Mouse (Mus musculus) gastrocnemius, adult 2 months (tissue): ENCODE measurements around the gene Tspan5. TPM values are rescaled to one million over a fixed set of nuclear protein-coding genes. Genes with fewer than 3 reads are reported as not detected.

Experiments used
- DNase-seq: peaks from one replicate; pipeline ENCODE4 v3.0.0; 2022
- H3K27ac ChIP-seq: fragments of 200-600 bp; 2 replicates; pipeline ENCODE4 v1.8.1; 2022; ENCODE audit warnings: mild to moderate bottlenecking
- H3K4me3 ChIP-seq: fragments of 200-600 bp; 2 replicates; pipeline ENCODE4 v1.8.1; 2022; ENCODE audit warnings: mild to moderate bottlenecking, moderate library complexity
- CTCF ChIP-seq: fragments of 200-600 bp; IDR thresholded peaks from 2 replicates; pipeline ENCODE4 v1.8.1; 2022; ENCODE audit warnings: antibody characterized with exemption, mild to moderate bottlenecking, moderate library complexity
- intact Hi-C: fragments of 180-260 bp; cut with DNase I; formaldehyde crosslinking; loops from one replicate; pipeline ENCODE4 v1.15.1; 2025
- long read RNA-seq, 2 experiments: library from polyadenylated mRNA; stranded (forward); transcript quantifications; one replicate each; pipeline ENCODE4 v2.0.0; 2021
- total RNA-seq, 2 experiments: library from RNA; stranded (reverse); gene quantifications; 2 replicates each; pipeline ENCODE4 v1.2.3; 2021

Tspan5 gene
- 1 to 10 TPM; 4.0 to 4.4 TPM for total RNA-seq
- long read RNA-seq, experiment 1, full-length matches to known transcripts = 4 of 5 reads
- long read RNA-seq, experiment 1, partial matches to known transcripts = 0 of 5 reads
- long read RNA-seq, experiment 1, other reads (novel, unspliced or antisense) = 1 of 5 reads
- long read RNA-seq, experiment 2, full-length matches to known transcripts = 5 of 6 reads
- long read RNA-seq, experiment 2, partial matches to known transcripts = 0 of 6 reads
- long read RNA-seq, experiment 2, other reads (novel, unspliced or antisense) = 1 of 6 reads

DNA sequence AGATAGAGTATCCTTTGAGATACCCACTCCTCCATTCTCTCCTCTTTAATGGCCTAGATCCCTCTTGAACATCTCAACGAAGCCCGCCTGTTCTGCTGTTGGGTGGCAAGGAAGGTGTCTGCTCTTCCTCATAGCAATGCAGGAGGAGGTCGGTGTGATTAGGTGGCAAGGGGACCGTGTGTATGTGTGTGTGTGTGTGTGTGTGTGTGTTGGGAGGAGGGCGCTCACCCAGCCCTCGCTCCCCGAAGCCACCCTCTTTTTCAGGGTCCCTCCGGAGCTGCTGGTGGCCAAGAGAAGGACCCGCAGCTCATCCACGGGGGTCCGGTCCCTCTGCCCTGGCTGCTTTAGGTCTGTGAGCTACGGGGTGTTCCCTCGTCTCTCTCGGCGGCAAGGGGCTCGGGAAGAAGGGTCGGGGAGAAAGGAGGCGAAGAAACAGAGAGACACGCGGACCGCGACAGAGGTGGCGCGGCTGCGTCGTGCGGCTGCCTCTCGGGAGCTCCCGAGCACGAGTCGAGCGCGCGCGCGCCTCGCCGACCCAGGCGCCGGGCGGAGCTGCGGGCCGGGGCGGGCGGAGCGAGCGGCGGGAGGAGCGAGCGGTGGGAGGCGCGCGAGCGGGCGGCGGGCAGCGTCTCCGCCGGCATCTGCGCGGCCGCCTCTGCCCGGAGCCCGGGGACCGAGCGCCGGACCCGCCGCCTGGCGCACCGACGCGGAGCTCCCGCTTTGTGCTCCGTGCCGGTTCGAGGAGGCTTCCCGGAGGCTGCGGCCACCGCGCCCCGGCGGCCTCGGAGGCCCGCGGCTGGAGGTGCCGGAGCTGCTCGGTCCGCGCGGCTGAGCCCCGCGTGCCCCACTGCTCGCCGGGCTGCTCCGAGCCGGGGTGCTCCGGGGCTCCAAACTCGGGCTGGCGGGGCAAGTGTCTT, at the start of gene Tspan5:
Gene Tspan5 (plus strand): TSS at position 547 of the 917 bp plus-strand sequence.
- no peak for TF ChIP-seq CTCF
- DNase-seq = peak; percentile 90
- Histone ChIP-seq H3K4me3 (peak within 1 kb of the TSS; percentile 94), H3K27ac (peak within 1 kb of the TSS; percentile 82)
- intact Hi-C loops = loop anchor here (5.0 kb wide), 1 partner anchor 165 kb away; no protein-coding TSS in a partner anchor

DNA sequence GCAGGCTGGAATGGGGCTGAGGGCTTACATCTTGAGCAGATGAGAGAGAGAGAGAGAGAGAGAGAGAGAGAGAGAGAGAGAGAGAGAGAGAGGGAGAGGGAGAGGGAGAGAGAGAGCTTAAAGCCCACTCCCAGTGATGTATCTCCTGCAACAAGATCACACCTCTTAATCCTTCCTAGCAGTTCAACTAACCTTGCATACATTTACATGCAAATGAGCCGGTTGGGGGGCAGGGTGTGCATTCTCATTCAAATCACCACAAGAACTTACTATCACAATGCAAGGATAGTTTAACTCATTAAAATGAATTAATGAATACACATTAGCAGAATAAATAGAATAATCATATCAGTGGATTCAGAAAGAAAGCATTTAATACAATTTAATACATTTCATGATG, 49.7 kb upstream of the Tspan5 start:
- H3K27ac ChIP-seq = no peak overlapping the region
- H3K4me3 ChIP-seq = no peak overlapping the region
- no peak for DNase-seq
- intact Hi-C loops = no loop called here
- TF ChIP-seq CTCF = no peak

DNA sequence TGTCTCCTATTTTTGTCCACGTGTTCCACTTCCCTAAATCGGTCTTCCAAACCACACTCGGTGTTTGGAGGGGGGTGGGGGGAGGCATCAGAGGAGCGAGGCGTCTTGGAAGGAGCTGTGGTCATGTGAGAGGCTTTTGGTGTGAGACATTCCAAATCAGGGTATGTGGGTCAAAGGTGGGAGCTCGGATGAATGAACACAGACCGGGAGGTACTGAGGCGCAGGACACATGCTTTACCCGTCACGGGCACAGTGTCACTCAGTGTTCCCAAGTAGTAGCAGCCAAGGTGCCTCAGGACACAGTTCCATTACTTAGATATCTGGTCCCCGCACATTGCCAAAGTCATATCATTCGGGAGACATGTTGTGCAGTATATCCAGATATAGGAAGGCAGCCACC, 38.6 kb upstream of the Tspan5 start:
- no peak for TF ChIP-seq CTCF
- intact Hi-C loops = no loop called here
- H3K4me3 ChIP-seq = no peak overlapping the region
- no peak for DNase-seq
- no peak overlapping the region for H3K27ac ChIP-seq

- intact Hi-C loops = no loop called here
- no peak overlapping the region for H3K27ac ChIP-seq
Observed at GRCm38 (mm10) chr3:138704469-138704868, 37.5 kb upstream of the Tspan5 start.

GRCm38 (mm10) chr3:138705875-138706274, 36.1 kb upstream of the Tspan5 start:
- intact Hi-C loops = no loop called here
- no peak for TF ChIP-seq CTCF
- no peak overlapping the region for H3K4me3 ChIP-seq
- H3K27ac ChIP-seq = no peak overlapping the region
- DNase-seq = no peak

More at GRCm38 (mm10) chr3:138704469-138704868, 37.5 kb upstream of the Tspan5 start:
- TF ChIP-seq CTCF = no peak
- no peak overlapping the region for H3K4me3 ChIP-seq
- no peak for DNase-seq

- Histone ChIP-seq H3K4me3 (no peak overlapping the region), H3K27ac (no peak overlapping the region)
- no peak for TF ChIP-seq CTCF
- intact Hi-C loops = no loop called here
- no peak for DNase-seq
Observed at GRCm38 (mm10) chr3:138709183-138709582, 32.8 kb upstream of the Tspan5 start.

DNA sequence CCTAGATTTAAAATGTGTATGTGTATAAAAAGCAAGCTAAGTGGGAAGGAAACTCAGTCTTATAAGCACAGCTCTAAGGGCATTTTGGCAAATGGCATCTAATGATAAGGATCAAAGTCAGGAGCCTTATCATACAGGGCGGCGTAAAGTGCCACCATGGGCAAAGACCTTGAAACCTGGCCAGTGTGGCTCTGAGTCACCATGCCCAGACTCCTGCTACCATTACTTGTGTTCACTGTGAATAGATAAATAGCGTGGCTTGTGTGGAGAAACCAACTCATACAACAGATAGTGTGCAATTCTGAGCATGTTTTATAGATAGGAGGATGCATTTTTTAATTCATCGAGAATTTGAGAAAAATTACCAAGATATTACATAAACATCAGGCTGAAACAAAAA, 30.0 kb upstream of the Tspan5 start:
- DNase-seq = no peak
- Histone ChIP-seq H3K4me3 (no peak overlapping the region), H3K27ac (no peak overlapping the region)
- TF ChIP-seq CTCF = no peak
- intact Hi-C loops = no loop called here

GRCm38 (mm10) chr3:138712452-138713140, 29.4 kb upstream of the Tspan5 start:
- Histone ChIP-seq H3K27ac (no peak overlapping the region), H3K4me3 (no peak overlapping the region)
- no peak for TF ChIP-seq CTCF
- intact Hi-C loops = no loop called here
- no peak for DNase-seq

DNA sequence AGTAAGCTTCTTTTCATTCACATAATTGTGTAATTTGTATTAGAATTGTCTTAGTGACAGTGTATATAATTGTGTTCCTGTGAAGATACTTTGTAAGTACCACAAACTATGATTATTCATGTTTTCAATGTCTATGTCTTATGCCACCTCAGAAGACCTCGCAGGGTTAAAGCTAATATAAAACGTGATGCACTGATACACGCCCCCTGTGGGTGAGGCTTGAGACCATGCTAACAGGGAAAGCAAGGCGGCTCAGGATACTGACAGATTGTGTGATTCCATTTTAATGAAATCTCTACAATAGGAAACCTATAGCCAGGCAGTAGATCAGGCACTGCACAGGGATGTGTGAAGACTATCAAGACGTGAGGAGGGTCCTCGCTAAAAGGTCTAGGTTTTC, 28.9 kb upstream of the Tspan5 start:
- Histone ChIP-seq H3K4me3 (no peak overlapping the region), H3K27ac (no peak overlapping the region)
- TF ChIP-seq CTCF = 0 out of 2 replicates have a peak, but pooled peaks have one; percentile 20
- intact Hi-C loops = no loop called here
- no peak for DNase-seq

- Histone ChIP-seq H3K4me3 (no peak overlapping the region), H3K27ac (no peak overlapping the region)
- DNase-seq = no peak
- TF ChIP-seq CTCF = no peak
- intact Hi-C loops = no loop called here
Observed at GRCm38 (mm10) chr3:138714788-138715187, 27.2 kb upstream of the Tspan5 start.

GRCm38 (mm10) chr3:138715212-138715611, 26.8 kb upstream of the Tspan5 start:
- TF ChIP-seq CTCF = no peak
- Histone ChIP-seq H3K27ac (no peak overlapping the region), H3K4me3 (no peak overlapping the region)
- intact Hi-C loops = no loop called here
- DNase-seq = no peak

GRCm38 (mm10) chr3:138717040-138717439, 25.0 kb upstream of the Tspan5 start:
- intact Hi-C loops = no loop called here
- H3K27ac ChIP-seq = no peak overlapping the region
- H3K4me3 ChIP-seq = no peak overlapping the region
- no peak for TF ChIP-seq CTCF
- DNase-seq = no peak

DNA sequence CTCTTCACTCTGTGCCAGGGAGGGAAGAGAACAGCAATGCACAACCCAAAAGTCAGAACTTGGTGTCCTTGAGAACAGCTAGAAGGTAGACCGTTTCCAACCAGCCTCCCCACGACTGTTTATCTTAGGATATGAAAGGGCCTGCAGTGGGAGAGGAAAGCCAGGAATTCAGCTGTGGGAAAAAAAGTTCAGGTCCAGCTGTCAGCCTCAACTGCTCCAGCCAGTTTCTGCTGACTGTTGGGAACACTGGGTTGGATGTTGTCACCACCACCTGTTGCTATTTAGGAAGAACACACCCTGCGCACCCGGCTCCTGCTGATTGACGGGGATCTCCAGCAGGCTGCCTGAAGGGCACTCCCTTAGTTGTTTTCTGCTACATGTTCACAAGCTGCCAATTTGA, 19.8 kb upstream of the Tspan5 start:
- H3K27ac ChIP-seq = no peak overlapping the region
- intact Hi-C loops = no loop called here
- no peak overlapping the region for H3K4me3 ChIP-seq
- no peak for TF ChIP-seq CTCF
- no peak for DNase-seq
